Mouse (Mus musculus): ENCODE measurements around the gene Thada. TPM values are rescaled to one million over a fixed set of nuclear protein-coding genes. Genes with fewer than 3 reads are reported as not detected.

Thada gene
- total RNA-seq, 2 experiments from 2014 or later = 5.6 to 6.8 TPM

DNA sequence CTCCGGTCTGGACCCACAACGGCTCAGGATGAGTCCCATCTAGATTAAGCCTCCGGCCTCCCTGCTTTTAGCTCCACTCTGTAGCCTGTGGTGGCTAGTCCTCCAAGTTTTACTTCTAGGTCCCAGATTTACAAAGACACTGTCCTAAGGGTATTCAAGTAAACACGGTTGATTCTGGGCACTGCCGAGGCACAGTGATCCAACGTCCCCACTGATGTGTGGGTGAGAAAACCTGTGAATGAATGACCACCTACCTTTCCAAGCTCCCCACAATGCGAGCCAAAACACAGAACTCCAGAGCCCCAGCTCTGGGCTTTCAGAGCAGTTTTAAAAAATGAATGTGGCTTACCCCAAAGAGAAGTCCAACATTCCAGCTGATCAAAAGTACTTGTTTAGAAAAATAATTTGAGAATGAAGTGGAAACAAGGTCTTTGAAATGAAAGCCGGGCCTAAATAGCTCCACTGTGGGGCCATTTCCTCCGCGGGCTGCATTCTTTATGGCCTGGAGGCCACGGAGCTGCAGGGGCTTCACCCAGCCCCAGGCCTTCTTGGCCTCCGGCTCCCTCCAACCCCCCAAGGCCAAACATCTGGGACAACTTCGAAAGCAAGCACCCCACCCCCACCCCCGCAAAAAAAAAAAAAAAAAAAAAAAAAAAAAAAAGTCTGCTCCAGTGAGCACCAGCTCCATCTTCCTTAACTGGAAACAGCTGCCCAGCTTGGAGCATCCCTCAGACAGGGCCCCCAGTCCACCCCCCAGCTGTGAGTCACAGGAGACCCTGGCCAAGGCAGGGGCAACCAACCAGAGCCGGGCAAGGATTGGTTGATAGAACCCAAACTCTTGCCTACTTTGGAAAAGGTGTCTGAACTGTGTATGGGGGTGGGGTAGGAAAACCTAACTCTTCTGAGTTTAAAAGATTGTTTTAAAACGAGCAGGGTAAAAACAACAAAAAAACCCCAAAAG is 283.4 kb downstream of the Thada start:
- TF ChIP-seq CTCF (IDR thresholded peaks at IDR 0.05) = no peak
- intact Hi-C loops (cut with DNase I) = no loop called here
- peak; percentile 67 for DNase-seq
- Histone ChIP-seq H3K4me3 (peak overlapping the region; percentile 65), H3K27ac (peak overlapping the region; percentile 87)

- no peak for TF ChIP-seq CTCF (IDR thresholded peaks at IDR 0.05)
- Histone ChIP-seq H3K27ac (peak overlapping the region; percentile 87), H3K4me3 (peak overlapping the region; percentile 65)
- intact Hi-C loops (cut with DNase I) = no loop called here
- DNase-seq = peak; percentile 67
These were observed 284.3 kb downstream of the Thada start for GRCm38 (mm10) chr17:84181502-84182310.

- Histone ChIP-seq H3K27ac (peak overlapping the region; percentile 87), H3K4me3 (no peak overlapping the region; the same call in 1 of the 2 replicates)
- no peak for TF ChIP-seq CTCF (IDR thresholded peaks at IDR 0.05)
- intact Hi-C loops (cut with DNase I) = no loop called here
- no peak for DNase-seq
These were observed 285.1 kb downstream of the Thada start for GRCm38 (mm10) chr17:84180715-84181501.

DNA sequence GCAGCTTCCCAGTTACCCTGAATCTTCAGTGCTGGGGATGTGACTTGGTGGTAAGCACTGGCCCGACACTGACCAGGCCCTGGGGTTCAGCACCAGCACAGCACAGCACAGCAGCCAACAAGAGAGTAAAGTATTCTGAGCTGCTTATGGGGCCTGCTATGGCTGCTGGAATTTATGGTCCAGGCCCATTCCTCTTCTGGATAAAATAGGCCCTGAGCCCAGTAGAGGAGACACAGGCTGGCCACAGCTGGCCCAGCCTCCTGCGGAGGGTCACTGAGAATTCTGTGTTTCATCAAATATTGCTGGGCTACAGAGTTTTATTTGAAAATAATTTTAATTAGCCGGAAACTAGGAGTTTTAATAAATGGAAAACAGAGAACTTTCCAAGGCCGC is 286.0 kb downstream of the Thada start:
- TF ChIP-seq CTCF (IDR thresholded peaks at IDR 0.05) = no peak

GRCm38 (mm10) chr17:84179026-84179972 is 286.7 kb downstream of the Thada start:
- TF ChIP-seq CTCF (IDR thresholded peaks at IDR 0.05) = no peak
- Histone ChIP-seq H3K27ac (peak overlapping the region; percentile 87), H3K4me3 (no peak overlapping the region)
- intact Hi-C loops (cut with DNase I) = no loop called here
- no peak for DNase-seq

More for the DNA sequence above, 286.0 kb downstream of the Thada start:
- Histone ChIP-seq H3K27ac (peak overlapping the region; percentile 87), H3K4me3 (no peak overlapping the region)
- DNase-seq = no peak
- intact Hi-C loops (cut with DNase I) = no loop called here

DNA sequence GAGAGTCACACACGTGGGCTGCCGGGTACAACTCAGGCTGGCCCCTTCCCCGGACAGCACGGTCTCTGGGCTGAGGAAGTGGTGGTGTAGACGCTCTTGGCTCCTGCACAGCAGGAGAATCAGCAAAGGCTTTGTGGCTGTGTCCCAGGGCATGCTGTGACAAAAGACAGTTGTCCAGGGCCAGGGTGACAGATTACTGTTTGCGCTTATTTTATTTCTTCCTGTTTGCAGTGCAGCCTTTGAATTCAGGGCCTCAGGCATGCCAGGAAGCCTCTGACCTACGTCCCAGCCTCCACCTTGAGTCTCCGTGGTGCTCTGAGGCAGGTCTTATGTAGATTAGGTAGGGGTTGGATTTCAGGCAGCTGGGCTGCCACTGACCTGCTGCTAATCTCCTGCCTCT is 288.5 kb downstream of the Thada start:
- intact Hi-C loops (cut with DNase I) = no loop called here
- no peak overlapping the region for H3K4me3 ChIP-seq
- no peak overlapping the region for H3K27ac ChIP-seq
- DNase-seq = no peak
- TF ChIP-seq CTCF (IDR thresholded peaks at IDR 0.05) = no peak

DNA sequence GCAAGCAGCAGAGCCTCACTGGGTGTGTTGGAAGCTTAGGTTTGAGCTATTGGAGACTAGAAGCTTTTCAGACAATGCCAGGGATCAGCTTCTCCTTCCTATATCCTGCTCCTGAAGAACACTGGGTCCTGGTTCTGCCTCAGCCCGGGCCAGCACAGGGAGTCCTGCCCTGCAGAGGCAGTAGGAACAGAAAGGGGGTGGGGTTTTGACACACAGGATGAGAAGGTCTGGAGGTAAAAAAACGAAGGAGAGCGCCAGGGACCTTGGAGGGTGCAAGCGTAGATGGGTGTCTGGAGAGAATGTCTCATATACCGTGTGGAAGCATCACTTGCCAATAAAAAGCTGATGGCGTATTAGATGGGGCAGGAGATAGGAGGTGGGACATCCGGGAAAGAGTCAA is 289.6 kb downstream of the Thada start:
- Histone ChIP-seq H3K4me3 (no peak overlapping the region), H3K27ac (no peak overlapping the region)
- TF ChIP-seq CTCF (IDR thresholded peaks at IDR 0.05) = no peak
- no peak for DNase-seq
- intact Hi-C loops (cut with DNase I) = no loop called here

DNA sequence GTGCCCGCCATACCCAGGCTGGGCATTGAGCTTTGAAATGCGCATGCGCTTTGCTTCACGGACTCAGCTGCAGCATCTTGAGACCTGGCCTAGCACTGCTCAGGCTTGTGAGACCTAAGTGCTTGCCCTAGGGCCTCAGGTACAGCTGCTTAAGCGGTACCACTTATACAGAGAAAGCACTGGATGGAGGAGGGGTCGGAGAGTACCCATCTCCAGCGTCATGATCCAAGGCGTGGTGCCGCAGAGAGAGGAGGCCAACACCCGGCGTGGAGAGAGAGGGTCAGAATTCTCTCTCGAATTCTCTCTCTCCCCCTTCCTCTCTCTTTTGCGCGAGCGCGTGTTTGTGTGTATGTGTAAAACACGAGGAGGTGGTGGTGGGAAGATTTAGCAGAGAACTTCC is 290.8 kb downstream of the Thada start:
- intact Hi-C loops (cut with DNase I) = no loop called here
- no peak for DNase-seq
- Histone ChIP-seq H3K27ac (no peak overlapping the region), H3K4me3 (no peak overlapping the region)
- no peak for TF ChIP-seq CTCF (IDR thresholded peaks at IDR 0.05)

GRCm38 (mm10) chr17:84167377-84167776 is 298.6 kb downstream of the Thada start:
- TF ChIP-seq CTCF (IDR thresholded peaks at IDR 0.05) = no peak
- Histone ChIP-seq H3K4me3 (no peak overlapping the region), H3K27ac (no peak overlapping the region)
- DNase-seq = peak; percentile 1
- intact Hi-C loops (cut with DNase I) = no loop called here

GRCm38 (mm10) chr17:84166135-84166860 is 299.7 kb downstream of the Thada start:
- H3K27ac ChIP-seq = no peak overlapping the region
- intact Hi-C loops (cut with DNase I) = no loop called here
- no peak overlapping the region for H3K4me3 ChIP-seq
- no peak for DNase-seq
- no peak for TF ChIP-seq CTCF (IDR thresholded peaks at IDR 0.05)

DNA sequence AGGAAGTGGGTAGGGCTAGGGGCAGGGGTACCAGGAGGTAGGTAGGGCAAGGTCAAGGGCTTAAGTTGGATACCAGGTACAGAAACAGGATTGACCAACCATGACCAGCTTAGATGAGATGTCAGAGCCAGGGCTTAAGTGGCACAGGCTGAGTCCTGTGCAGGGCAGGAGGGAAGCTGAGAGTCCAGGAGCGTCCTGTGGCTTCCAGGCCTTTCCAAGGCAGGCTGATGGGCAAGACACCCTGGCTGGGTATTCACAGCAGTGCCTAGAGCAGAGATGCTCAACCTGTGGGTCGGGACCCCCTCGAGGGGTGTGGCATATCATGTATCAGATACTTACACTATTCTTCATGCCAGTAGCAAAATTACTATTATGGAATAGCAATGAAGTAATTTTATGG is 300.3 kb downstream of the Thada start:
- intact Hi-C loops (cut with DNase I) = no loop called here
- DNase-seq = no peak
- no peak overlapping the region for H3K4me3 ChIP-seq
- TF ChIP-seq CTCF (IDR thresholded peaks at IDR 0.05) = no peak
- H3K27ac ChIP-seq = no peak overlapping the region
